Mouse (Mus musculus): ENCODE measurements around the gene Rxrg.

Rxrg gene

GRCm38 (mm10) chr1:167598255-167599081 lies at the start of gene Rxrg:
Gene Rxrg, plus strand, starts transcription at chr1:167598384.
- peak; percentile 38 for DNase-seq (ENCODE audit: low spot score)

DNA sequence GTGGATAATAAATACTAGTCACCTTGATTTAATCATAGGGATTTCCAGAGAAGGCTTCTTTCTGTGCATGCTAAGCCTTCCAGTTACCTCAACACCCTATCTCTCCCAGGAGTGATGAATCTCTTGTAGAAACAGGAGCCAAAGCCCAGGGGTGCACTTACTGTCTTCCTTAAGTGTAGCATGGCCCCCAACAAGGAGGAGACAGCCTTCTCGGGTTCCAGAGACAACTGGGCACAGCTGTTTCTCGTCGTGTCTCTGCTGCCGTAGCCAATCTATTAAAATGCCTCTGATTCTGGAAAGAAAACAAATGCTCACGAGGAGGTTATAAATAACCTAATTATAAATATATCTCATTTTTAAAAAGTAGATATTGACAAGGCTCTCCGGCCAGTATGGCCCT lies 48.9 kb upstream of the Rxrg start:
- DNase-seq (ENCODE audit: low spot score), result no peak

DNA sequence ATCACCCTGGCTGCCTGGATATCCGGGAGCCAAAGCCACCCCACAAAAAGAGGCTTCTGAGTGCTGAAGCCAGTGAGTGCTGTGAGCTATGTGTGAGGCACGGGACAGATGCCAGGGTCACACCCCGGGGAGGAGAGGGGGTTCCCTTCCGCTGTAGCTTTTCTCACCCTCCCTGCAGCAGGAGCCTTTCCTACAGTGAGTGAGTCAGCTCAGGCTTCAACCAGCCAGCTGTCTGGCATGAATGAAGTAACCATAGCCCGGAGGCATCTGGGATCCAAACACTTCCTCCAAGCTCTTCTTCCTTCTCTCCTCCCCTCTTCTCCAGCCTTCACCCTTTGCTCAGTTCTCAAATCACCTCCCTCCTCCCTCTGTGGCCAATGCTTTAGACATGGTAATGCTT lies 46.6 kb upstream of the Rxrg start:
- DNase-seq (ENCODE audit: low spot score), result peak; percentile 21

DNA sequence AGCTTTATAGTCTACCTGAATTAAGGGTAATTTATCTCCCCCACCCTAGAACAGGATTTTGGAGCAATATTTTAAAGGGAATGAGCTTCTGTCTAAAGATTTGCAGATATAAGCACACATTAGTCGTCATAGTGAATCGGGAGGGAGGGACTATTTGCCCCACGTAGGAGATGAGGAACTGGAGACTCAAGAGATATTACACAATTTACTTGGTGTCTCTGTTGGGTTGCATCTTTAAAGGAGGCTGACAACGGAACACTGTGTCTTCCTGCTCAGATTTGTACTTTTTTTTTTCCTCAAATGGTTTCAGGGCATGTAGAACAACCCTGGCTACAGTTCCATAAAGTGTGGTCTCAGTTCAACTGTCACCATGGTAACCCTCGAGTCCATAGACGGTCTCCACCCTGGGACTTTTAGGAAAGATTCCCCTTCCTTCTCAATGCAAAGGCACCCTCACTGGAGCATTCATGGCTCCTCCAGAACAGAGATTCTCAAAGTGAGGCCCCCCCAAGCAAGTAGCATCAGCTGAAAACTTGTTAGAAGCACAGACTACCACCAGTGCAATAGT lies 44.1 kb upstream of the Rxrg start:
- DNase-seq (ENCODE audit: low spot score), result no peak

- no peak for DNase-seq (ENCODE audit: low spot score)
Observed at GRCm38 (mm10) chr1:167566571-167566970, 31.6 kb upstream of the Rxrg start.

- DNase-seq (ENCODE audit: low spot score), result no peak
Observed at GRCm38 (mm10) chr1:167579131-167579530, 19.1 kb upstream of the Rxrg start.

DNA sequence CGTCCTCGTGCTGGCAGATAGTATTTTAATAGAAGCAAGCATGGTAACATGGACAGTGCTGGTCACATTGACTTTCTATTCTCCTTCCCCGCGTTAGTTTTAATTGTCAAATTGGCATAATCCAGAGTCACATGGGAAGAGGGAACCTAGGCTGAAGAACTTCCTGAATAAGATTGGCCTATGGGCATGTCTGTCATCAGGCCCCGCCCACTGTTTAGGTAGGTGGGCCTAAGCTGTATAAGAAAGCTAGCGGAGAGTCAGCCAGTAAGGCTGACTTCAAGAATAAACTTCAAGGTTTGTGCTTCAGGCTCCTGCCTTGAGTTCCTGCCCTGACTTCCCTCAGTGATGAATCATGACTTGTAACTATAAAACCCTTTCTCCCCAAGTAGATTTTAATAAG lies 15.0 kb upstream of the Rxrg start:
- no peak for DNase-seq (ENCODE audit: low spot score)

DNA sequence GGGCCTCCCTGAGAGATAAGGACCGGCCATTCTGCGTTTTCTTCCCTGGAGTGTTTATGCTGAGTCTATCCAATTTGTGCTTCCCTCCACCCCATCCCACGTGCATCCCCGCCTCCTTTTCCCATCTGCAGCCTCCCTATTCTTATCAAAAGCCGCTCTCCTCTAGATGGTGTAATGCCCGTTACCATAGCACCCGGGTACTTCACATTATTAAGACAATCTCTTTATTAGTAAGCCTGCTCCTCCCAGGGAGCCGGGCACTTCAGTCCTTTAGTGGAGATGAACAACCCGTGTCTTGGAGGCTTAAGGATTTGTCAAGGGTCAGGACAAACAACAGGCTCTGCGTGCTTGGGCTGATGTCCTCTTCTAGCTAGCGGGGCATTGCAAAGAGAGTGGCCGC lies 14.3 kb upstream of the Rxrg start:
- no peak for DNase-seq (ENCODE audit: low spot score)

DNA sequence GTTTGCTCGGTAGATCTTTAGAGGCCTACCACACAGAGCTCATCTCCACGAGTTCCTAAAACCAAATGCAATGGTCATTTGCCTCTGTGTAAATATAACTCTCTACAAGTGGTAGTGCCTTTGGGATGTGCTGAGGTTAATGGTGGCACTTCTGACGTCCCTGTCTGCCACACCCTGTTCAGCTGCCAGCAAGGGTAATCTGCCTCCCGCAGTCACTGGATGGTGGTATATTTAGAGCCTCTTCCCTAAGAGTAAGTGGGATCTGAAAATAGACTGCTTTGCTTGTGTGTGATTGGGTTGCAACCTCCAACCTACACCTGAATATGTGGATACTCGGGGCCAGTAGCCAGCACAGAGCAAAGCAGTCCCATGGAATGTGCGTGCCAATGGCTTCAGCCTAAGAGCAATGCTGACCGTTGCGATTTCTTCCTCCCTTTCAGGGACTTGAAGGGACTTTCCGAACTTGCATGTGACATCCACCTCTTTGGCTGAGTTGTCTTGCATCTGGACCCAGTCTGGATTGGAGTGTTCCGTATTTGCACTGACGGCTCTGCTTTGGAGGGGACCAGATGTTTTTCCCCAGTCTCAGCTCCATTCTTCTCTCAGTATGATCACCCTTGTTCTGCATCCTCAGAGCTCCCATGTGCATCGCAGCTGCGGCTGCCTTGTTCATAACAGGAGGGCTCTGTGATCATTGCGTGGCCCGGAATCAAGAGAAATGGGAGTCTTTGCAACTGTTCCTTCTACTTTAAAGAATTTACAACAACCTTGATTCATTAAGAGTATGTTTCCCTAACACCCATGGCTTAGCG lies 9.2 kb upstream of the Rxrg start:
- DNase-seq (ENCODE audit: low spot score), result peak; percentile 2

DNA sequence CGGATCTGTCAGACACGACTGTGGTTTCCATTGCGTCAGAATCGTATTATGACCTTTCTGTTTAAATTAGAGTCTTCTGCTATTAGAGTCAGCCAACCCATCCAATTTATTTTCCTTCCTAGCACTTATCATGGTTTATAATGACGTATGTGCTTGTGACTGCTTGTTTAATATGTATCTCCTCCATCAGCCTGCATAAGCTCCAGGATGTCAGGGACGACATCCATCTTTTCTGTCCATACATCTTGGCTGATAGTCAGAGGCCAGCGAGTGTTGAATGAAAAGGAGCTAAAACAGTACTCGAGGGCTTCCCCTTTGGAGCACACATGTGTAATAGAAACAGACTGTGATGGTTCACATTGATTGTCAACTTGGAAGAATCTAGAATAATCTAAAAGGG lies 6.0 kb upstream of the Rxrg start:
- DNase-seq (ENCODE audit: low spot score), result no peak

DNA sequence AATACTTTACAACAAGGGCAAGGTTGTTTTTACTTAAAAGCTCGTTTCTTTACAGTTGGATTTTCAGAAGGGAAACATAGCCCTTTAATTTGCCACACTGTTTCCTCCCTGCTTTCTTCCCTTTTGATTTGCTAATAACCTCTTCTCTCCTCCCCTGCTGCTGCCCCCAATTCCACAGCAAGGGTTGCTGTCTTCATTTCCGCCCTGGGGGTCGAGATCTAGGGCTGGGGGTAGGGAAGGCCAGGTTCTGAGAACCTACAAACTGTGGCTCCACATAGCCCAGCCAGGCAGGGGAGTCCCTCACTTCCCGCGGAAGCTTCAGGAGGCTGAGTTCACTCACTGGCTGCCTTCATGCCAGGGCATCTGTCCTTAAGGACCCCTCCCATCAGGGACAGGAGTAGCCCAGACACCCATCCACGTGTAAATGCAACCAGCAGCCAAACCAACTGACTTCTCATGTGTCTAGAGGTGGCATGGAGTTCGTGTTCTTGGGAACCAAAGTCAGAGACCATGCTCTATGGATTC lies 1.1 kb downstream of the Rxrg start:
- no peak for DNase-seq (ENCODE audit: low spot score)

DNA sequence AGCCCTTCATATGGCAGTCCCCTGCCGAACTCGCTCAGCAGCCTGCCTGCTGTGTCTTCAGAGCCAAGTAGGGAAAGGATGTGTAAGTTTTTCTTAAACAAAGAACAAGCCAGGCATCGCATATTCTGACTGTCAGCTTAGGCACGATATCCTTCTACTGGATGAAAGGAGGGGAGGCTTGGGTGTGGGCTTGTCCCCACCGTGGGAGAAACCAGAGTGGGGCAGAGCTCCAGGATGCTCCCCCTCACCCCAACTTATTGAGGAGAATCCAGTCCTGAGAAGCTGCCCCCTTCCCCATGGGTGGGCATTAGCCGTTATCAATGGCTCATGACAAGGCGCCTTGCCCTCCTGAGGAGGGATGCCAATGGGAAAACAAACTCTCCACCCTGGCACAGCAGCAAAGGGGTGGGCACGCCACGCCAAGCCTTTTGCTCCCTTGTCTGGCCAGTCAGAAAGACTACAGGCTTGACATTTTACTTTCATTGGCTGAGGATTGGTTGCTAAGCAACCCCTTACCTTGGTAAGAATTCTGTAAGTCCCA lies 10.1 kb downstream of the Rxrg start:
- DNase-seq (ENCODE audit: low spot score), result no peak

DNA sequence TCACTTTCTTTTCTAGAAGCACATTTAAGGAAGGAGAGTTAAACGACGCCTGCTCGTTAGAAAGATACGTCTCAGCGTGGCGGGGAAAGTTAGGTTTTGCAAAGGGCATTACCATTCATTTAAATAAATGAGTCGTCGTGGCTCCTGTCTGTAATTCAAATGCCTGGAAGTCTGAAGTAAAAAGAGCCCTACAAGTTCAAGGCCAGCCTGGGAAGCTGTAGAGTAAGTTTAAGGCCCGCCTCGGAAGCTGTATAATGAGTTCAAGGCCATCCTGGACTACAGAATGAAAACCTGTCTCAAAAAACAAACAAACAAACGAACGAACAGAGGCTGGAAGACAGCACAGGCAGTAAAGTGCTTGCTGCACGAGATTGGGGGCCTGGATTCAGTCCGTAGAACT lies 18.9 kb downstream of the Rxrg start:
- DNase-seq (ENCODE audit: low spot score), result no peak

DNA sequence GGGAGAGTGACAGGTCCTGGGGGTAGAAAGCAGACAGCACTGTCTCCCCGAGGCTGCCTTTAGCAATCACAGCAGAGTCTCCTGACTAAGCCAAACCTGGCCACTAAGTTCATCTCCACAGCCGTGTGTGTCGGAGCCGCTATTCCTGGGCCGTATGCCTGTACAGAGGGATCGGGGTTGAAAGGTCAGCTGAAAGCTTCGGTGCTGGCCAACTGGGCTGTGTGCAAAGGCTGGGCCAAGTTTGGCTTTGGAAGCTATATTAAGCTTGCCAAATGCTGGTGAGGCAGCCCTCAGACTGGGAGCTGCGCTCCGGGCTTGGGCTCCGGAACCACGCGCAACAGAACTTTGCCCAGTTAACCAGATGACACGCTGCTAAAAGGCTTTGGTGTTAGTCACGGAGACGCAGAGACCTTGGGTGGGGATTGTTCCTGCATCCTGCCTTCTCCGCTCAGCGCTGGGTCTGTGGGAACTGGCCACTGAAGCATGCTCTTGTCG lies 19.9 kb downstream of the Rxrg start:
- peak; percentile 21 for DNase-seq (ENCODE audit: low spot score)

DNA sequence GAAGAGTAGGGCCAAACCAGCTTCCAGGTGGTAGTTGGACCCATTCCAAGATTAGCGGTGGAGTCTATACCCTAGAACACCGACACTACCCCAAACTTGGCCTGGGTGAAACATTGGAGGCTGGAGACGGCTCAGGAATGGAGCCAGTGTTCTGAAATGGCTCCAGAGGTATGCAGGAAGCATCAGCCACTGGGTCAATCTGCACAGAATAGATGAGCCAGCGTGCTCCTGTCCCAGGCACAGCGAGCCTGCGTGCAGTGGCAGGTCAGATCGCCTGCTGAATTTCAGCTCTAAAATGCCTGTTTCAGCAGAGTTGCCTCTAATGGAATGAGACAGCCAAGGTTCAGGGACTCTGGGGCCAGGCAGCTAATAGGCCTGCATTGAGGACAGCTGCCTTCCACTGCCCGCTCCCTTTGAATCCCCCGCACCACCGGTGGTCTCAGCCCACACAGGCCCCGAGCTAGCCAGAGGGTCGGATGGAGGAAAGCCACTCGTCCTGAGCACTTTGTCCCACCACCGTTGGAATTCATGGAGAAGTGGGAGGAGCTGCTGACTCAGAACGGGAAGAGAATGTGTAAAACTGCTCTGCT lies 22.1 kb downstream of the Rxrg start:
- no peak for DNase-seq (ENCODE audit: low spot score)

DNA sequence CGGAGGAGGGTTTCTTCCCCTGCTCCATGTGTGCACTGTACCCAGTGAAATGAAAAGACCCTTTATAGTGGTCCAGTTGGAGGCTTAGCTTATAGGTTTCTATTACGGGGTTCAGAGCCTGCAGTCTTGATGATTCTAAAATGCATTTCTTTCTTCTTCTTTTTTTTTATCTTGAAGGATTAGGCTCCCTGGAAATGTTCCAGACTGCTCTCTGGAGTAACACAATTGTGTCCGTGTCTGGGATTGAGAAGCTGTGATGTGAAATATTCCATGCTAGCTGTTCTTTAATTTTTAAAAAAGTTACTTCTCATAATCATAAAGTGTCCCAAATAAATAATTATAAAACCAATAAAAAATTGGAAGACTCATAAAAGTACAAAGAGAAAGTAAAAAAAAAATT lies 26.9 kb downstream of the Rxrg start:
- no peak for DNase-seq (ENCODE audit: low spot score)

DNA sequence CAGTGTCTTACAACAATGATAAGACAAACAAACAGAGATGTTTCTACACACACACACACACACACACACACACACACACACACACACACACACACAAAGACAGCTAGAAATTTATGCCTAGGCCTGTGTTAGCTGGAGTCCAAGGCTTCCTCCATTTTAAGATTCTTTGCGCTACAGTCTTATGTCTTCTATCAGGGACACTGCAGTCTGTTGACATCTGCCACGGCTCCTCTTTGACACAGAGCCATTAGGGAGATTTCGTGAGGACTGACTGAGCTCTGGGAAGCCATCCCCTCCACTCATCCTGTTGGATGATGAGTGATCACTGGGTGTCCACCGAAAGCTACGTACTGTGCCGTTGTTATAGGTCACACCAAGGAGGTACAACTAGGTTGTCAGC lies 33.6 kb downstream of the Rxrg start:
- DNase-seq (ENCODE audit: low spot score), result no peak

DNA sequence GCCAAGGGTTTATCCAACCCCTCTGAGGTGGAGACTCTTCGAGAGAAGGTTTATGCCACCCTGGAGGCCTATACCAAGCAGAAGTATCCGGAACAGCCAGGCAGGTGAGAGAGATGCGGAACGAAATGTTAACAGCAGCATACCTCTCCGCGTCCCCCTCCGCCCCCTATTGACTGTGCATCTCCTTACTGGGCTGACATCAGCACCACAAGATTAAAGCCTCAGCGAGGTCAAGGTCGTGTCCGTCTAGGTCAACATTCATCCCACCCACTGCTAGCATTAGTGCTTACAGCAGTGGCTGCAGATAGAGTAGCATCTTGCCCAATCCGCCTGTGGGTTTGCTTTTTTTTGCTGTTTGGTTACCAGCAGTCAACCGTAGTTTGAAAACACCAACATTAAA lies 37.5 kb downstream of the Rxrg start:
- DNase-seq (ENCODE audit: low spot score), result no peak

DNA sequence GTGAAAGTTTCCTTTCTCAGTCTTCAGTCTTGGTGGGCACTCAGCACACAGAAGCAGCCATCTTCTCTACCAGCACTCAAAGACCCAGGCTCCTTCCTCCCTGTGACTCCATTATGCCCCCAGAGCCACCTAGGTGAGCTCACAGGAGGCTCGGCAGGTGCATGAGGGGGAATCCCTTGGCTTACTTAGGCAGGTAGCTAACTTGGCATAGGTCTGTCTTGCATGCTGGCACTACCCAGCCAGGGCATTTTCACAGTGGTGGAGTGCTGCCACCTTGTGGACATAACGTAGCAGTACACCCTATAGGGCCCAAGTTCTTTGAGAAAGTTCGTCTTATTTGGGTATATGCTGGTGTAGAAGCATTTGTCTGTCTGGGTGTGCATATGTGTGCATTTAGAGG lies 38.8 kb downstream of the Rxrg start:
- DNase-seq (ENCODE audit: low spot score), result peak; percentile 43

DNA sequence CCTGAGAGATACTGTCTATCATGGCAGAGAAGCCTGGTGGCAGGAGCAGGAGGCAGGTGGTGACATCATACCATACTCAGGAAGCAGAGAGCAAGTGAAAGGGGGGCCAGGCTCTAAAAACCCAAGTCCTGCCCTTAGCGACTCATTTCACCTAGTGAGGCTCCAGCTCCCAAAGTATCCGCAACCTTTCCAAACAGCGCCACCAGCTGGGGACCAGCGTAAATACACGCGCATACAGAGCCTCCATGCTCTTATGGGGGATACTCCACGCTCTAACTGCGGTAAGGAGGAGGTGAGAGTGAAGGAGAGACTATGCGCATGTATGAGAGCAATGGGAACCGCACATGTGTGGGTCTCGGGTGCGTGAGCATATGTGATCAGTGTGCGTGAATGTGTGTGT lies 39.9 kb downstream of the Rxrg start:
- DNase-seq (ENCODE audit: low spot score), result no peak

GRCm38 (mm10) chr1:167638901-167639300 lies 40.7 kb downstream of the Rxrg start:
- no peak for DNase-seq (ENCODE audit: low spot score)

Data from lung, postnatal 25 days (tissue).